Mouse (Mus musculus): ENCODE data around the gene Fam81a. TPM values are rescaled to one million over a fixed set of nuclear protein-coding genes. Genes with fewer than 3 reads are reported as not detected.

The Fam81a gene
- 1.5 and 2.7 TPM in 2 replicates for polyA plus RNA-seq (2015; fragmentation: Nextera tagmentation; extraction: Ambion mirVana)

GRCm38 (mm10) chr9:70142460-70142859 is at the start of gene Fam81a:
TSS of gene Fam81a (minus strand) at chr9:70142560.

Other genes with a start within 250 kb of the Fam81a start
- gene Bnip2, start 153.1 kb downstream of the Fam81a start, polyA plus RNA-seq (2015; fragmentation: Nextera tagmentation; extraction: Ambion mirVana) = 74.1 and 84.6 TPM in 2 replicates
- gene Gtf2a2, start 130.0 kb downstream of the Fam81a start, polyA plus RNA-seq (2015; fragmentation: Nextera tagmentation; extraction: Ambion mirVana) = 125 and 127 TPM in 2 replicates
- gene Gcnt3, start 104.5 kb downstream of the Fam81a start, polyA plus RNA-seq (2015; fragmentation: Nextera tagmentation; extraction: Ambion mirVana) = not detected in 2 replicates
- 8.0 and 8.7 TPM in 2 replicates for gene Myo1e, start 64.8 kb upstream of the Fam81a start, polyA plus RNA-seq (2015; fragmentation: Nextera tagmentation; extraction: Ambion mirVana)

All from skeletal muscle tissue, postnatal 0 days (tissue).